Mouse (Mus musculus) cerebellum, adult 2 months (tissue): ENCODE results near the gene Etfa.

ENCODE experiments used
- CTCF ChIP-seq: fragments of 200-500 bp; IDR thresholded peaks from 2 replicates; pipeline ENCODE4 v1.5.1; 2011; ENCODE audit warnings: low read depth, mild to moderate bottlenecking, control low read depth, low read length, moderate library complexity, borderline replicate concordance; ENCODE audit not compliant: insufficient read depth
- POLR2A ChIP-seq: fragments of 200-500 bp; IDR thresholded peaks from 2 replicates; pipeline ENCODE4 v1.6.1; 2011; ENCODE audit warnings: low read length, control low read depth, borderline replicate concordance; ENCODE audit not compliant: insufficient read depth

DNA sequence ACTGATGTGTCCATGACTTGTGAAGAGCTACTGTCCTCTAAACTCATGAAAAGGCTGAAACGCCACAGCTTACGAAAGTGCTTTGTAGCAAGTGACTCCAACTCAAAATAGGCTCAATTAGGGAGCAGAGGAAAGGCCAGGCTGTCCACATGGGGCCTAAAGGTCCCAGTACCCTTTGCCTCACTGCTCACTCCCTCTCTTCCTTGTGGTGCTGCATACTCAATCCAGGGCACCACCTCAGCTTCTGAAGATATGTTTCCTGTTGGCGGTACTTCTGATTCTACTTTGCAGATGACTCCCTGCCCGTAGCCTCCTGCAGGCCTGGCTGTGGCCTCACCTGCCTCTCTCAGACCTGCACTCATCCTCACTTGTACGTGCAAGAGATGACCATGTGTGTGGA is 58.7 kb downstream of the Etfa start:
- no peak for TF ChIP-seq POLR2A
- TF ChIP-seq CTCF: no peak
